Mouse (Mus musculus) forebrain, embryonic 11.5 days (tissue): ENCODE data around the gene Ptprd. TPM values are rescaled to one million over a fixed set of nuclear protein-coding genes. Genes with fewer than 3 reads are reported as not detected.

ENCODE experiments used
- ATAC-seq: fragments of 200-750 bp; cut with Nextera tagmentation; replicated peaks from 2 replicates; pipeline ENCODE4 v1.8.0; 2017; ENCODE audit warnings: moderate TSS enrichment; ENCODE audit not compliant: low FRiP score
- DNase-seq: peaks from one replicate; pipeline ENCODE4 v3.0.0-alpha.2; 2017; ENCODE audit warnings: low spot score
- H3K27ac ChIP-seq: fragments of 300-500 bp; sonication (generic); 2 replicates; pipeline ENCODE4 v1.5.1; 2014; ENCODE audit warnings: low read depth, low read length
- H3K27me3 ChIP-seq: fragments of 300-500 bp; sonication (generic); 2 replicates; pipeline ENCODE4 v1.6.1; 2014; ENCODE audit warnings: mild to moderate bottlenecking, low read length, mixed read lengths; ENCODE audit not compliant: control insufficient read depth, insufficient read depth
- H3K36me3 ChIP-seq: fragments of 300-500 bp; sonication (generic); 2 replicates; pipeline ENCODE4 v1.6.1; 2014; ENCODE audit warnings: mild to moderate bottlenecking, low read length, moderate library complexity, mixed read lengths; ENCODE audit not compliant: control insufficient read depth, insufficient read depth
- H3K4me1 ChIP-seq: fragments of 300-500 bp; sonication (generic); replicated peaks from 2 replicates; pipeline ENCODE4 v1.6.1; 2014; ENCODE audit warnings: low read length, mixed read lengths; ENCODE audit not compliant: control insufficient read depth, insufficient read depth
- H3K4me2 ChIP-seq: fragments of 300-500 bp; sonication (generic); 2 replicates; pipeline ENCODE4 v1.6.1; 2014; ENCODE audit warnings: low read depth, mild to moderate bottlenecking, low read length, moderate library complexity, mixed read lengths; ENCODE audit not compliant: severe bottlenecking
- H3K4me3 ChIP-seq: fragments of 300-500 bp; sonication (generic); 2 replicates; pipeline ENCODE4 v1.5.1; 2014; ENCODE audit warnings: low read depth, low read length
- H3K9ac ChIP-seq: fragments of 300-500 bp; sonication (generic); 2 replicates; pipeline ENCODE4 v1.6.1; 2014; ENCODE audit warnings: low read length
- H3K9me3 ChIP-seq: fragments of 300-500 bp; sonication (generic); 2 replicates; pipeline ENCODE4 v1.6.1; 2016; ENCODE audit warnings: low read length, mixed read lengths; ENCODE audit not compliant: control insufficient read depth
- WGBS: fragments of 180-500 bp; shearing (Covaris S2); extraction: QIAGEN DNeasy Blood & Tissue Kit; methylation state at CpG from one replicate; pipeline ENCODE4 v1.1.7; 2014; 5-methylcytosine and 5-hydroxymethylcytosine counted together
- polyA plus RNA-seq: library from polyadenylated mRNA; unstranded; fragments of >200 nt; fragmentation: Nextera tagmentation; extraction: Ambion mirVana; gene quantifications from 2 replicates; pipeline ENCODE4 v1.2.1, GENCODE M21; 2014

Gene Ptprd
- 25.9 and 30.1 TPM in 2 replicates for polyA plus RNA-seq

DNA sequence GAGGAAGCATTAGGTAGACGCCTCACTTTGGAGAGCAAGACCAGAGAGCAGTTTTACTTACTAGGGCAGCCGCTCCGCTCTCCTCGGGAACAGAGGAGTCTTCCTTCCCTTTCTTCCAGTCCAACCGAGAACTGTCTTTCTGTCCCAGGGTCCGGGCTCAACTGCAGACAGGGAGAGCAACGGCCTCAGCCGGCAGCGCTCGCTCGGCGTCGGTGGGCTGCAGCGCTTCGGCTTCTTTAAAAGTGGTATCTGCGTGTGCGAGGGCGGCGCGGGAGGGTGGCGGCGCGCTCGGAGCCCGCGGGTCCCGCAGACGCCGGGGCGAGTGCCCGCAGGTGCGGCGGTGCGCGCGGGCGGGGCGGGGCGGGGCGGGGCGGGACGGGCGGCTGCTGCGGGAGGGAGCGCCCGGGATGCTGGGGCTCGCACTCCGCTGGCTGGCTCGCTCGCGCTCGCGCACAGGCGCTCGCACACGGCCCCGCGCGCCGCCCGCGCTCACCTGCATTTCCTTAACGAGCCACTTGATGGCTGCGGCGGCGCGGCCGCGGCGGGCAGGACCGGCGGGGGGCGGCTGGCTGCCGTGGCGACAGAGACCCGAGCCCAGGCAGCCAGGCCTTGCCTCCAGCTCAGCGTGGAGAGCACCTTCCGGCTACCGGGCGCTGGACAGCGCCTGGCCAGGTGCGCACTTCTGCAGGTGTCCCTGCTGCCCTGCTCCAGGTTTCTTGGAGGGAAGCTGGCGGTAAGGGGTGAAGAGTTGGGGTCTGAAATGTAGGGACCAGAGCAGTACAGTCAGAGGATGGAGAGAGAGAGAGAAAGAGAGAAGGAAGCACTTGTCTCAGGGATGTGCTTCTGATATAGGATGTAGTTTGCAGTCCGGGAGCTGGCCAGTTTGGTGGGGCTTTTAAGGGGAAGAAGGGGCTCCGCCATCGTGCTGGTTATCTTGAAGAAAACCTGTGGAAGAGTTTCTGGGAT lies at the start of gene Ptprd:
Ptprd (minus strand) TSS at position 433 of the 966 bp plus-strand sequence.
- Histone ChIP-seq H3K27me3 (peaks cover 5% of the 10 kb centered on the region; the same call in 1 of the 2 replicates), H3K4me1 (no peaks in the 10 kb centered on the region), H3K9ac (peak within 1 kb of the TSS; percentile 57), H3K36me3 (no peaks in the 10 kb centered on the region), H3K4me3 (peak within 1 kb of the TSS; percentile 61), H3K27ac (no peak within 1 kb of the TSS), H3K4me2 (peak within 1 kb of the TSS; percentile 78), H3K9me3 (no peaks in the 10 kb centered on the region)
- ATAC-seq (peak; percentile 93), DNase-seq (peak; percentile 86)
- WGBS = under 1% methylated on average over 72 of the region's 86 CpGs

DNA sequence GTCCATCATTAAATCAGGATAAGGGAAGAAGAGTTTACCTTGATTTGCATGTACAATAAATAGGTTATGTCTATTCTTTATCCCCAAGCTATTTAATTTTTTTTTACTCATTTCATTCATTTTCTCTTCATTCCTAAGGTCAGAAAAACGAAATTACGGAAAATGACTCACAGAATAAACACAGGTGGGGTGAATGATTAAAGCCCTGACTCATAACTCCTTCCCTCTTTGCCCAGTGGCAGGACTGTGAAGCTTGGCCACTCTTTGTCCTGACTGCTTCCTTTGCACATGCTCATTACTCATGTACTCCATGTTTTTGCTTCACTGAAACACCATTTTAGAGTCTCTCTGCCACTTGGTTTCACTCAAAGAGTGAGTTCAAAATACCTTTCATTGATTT lies 24.1 kb upstream of the Ptprd start:
- no peak overlapping the region for H3K27ac ChIP-seq
- H3K9me3 ChIP-seq = no peaks in the 10 kb centered on the region
- WGBS = 84% methylated on average over 2 of the region's 2 CpGs
- no peaks in the 10 kb centered on the region for H3K4me1 ChIP-seq
- ATAC-seq (no peak), DNase-seq (no peak)
- H3K36me3 ChIP-seq = no peaks in the 10 kb centered on the region
- H3K9ac ChIP-seq = no peak overlapping the region
- H3K4me3 ChIP-seq = no peak overlapping the region
- no peak overlapping the region for H3K4me2 ChIP-seq
- H3K27me3 ChIP-seq = no peaks in the 10 kb centered on the region

DNA sequence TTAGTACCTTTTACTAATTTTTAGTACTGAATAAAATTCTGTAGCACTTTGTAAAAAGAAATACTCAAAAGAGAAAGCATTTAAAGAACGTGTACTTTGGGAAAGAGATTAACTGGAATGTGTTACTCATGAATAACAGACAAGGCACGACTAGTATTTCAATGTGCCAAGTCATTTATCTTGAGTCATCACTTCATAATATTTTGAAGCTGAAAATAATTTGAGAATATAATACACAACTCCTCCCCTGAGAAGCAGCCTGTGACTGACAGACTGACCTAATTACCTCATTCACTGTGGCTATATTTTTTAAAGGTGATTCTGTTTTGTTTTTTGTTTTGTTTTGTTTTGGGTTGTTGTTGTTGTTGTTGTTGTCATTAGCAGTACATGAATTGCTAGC lies 23.6 kb upstream of the Ptprd start:
- Histone ChIP-seq H3K27ac (no peak overlapping the region), H3K4me3 (no peak overlapping the region), H3K4me2 (no peak overlapping the region), H3K27me3 (no peaks in the 10 kb centered on the region), H3K36me3 (no peaks in the 10 kb centered on the region), H3K9me3 (no peaks in the 10 kb centered on the region), H3K4me1 (no peaks in the 10 kb centered on the region), H3K9ac (no peak overlapping the region)
- 68% methylated on average over 2 of the region's 2 CpGs for WGBS
- no peak for ATAC-seq
- no peak for DNase-seq

DNA sequence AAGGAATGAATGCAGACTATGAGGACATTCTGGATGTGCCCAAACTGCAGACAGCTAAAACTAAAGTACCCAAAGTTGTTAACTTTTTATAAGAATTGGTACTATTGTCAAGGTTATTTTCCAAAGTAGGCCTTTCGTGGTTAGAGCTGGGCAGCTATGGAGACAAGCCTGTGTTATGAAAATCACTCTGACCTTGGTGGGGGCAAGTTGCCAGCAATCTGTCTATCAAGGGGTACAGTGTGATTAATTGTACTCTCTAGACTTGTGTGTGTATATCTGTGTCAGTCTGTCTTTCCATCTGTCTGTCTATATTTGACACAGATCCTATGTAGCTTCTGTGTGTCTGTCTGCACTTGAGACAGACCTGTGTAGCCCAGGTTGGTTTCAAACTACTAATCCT lies 22.9 kb upstream of the Ptprd start:
- H3K27me3 ChIP-seq = no peaks in the 10 kb centered on the region
- ATAC-seq (no peak), DNase-seq (no peak)
- WGBS = 83% methylated on average over 1 of the region's 1 CpGs
- no peaks in the 10 kb centered on the region for H3K36me3 ChIP-seq
- H3K9me3 ChIP-seq = no peaks in the 10 kb centered on the region
- H3K4me1 ChIP-seq = no peaks in the 10 kb centered on the region
- no peak overlapping the region for H3K27ac ChIP-seq
- no peak overlapping the region for H3K9ac ChIP-seq
- no peak overlapping the region for H3K4me3 ChIP-seq
- H3K4me2 ChIP-seq = no peak overlapping the region

DNA sequence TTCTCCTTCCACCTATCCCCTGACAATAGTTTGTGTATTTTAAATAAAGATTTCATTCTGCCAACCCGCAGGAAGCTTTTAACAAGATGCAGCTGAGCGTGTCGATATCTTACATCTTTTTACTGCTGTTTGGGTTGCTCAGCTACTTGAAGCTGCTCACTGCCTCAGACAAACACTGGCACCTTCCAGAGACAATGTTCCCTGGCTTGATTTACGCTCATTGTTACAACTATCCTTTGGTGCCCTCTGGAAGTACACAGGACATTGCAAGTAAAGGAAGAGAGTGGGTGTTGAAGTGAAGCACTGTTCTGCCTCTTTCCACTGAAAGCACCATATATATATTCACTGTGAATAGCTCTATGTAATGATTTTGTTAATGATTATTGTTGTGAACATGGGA lies 2.2 kb upstream of the Ptprd start:
- no peak for ATAC-seq
- Histone ChIP-seq H3K27ac (no peak overlapping the region), H3K9ac (no peak overlapping the region), H3K27me3 (peaks cover 5% of the 10 kb centered on the region; the same call in 1 of the 2 replicates), H3K36me3 (no peaks in the 10 kb centered on the region), H3K4me3 (no peak overlapping the region), H3K4me2 (no peak overlapping the region), H3K9me3 (no peaks in the 10 kb centered on the region), H3K4me1 (no peaks in the 10 kb centered on the region)
- no peak for DNase-seq
- WGBS = 71% methylated on average over 4 of the region's 4 CpGs

DNA sequence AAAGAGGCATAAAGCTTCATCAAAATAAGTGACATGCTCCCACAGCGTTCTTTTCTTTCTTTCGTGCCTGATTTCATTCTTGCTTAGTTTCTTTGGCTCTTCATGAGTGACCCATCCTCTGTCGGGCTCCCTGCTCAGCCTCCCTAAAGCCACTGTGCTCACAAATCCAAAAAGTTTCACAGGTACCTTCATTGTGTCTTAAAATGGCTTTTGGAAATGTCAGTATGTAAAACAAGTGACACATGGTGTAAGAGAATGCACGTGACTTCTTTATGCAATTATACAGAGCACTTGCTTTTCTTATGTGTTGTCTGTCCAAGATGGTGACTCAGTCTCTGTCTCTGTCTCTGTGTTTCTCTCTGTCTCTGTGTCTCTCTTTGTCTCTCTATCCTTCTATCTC lies 1.2 kb upstream of the Ptprd start:
- ATAC-seq (no peak), DNase-seq (no peak)
- Histone ChIP-seq H3K4me2 (no peak overlapping the region), H3K9me3 (no peaks in the 10 kb centered on the region), H3K9ac (no peak overlapping the region), H3K27me3 (peaks cover 5% of the 10 kb centered on the region; the same call in 1 of the 2 replicates), H3K27ac (no peak overlapping the region), H3K4me3 (no peak overlapping the region), H3K4me1 (no peaks in the 10 kb centered on the region), H3K36me3 (no peaks in the 10 kb centered on the region)
- 68% methylated on average over 4 of the region's 4 CpGs for WGBS

DNA sequence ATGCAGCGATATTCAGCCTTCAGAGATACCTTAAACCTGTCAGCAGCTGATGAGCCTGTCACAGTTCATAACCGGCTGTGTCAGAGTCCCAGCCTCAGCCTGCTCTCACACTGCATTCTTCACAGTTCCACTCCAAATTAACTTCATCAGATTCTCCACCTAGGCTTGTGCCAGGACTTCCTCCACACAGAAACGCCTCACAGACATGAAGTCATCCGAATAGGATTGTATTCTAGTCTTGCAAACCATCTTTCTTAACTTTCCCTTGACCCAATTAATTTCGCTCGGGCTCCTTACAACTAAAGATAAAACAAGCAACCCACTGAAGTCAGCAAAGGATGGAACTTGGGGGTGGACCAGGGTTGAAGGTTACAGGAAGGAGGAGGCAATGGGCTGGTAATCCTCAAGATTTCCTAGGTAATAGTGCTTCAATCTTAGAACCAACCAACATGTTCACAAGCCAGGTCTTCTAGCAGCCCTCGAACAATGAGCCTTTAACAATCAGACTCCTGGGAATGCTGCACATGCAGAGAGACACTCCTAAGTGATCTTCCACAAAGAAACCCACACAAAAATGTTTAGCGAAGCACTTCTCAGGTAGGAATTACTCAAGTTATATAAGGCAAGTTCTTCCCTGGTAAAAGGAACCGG lies 758 bp downstream of the Ptprd start:
- Histone ChIP-seq H3K36me3 (no peaks in the 10 kb centered on the region), H3K4me1 (no peaks in the 10 kb centered on the region), H3K9ac (peak overlapping the region; percentile 57), H3K4me2 (peak overlapping the region; percentile 78), H3K4me3 (peak overlapping the region; percentile 61), H3K9me3 (no peaks in the 10 kb centered on the region), H3K27me3 (peaks cover 5% of the 10 kb centered on the region; the same call in 1 of the 2 replicates), H3K27ac (no peak overlapping the region)
- 20% methylated on average over 9 of the region's 9 CpGs for WGBS
- DNase-seq (no peak), ATAC-seq (no peak)

DNA sequence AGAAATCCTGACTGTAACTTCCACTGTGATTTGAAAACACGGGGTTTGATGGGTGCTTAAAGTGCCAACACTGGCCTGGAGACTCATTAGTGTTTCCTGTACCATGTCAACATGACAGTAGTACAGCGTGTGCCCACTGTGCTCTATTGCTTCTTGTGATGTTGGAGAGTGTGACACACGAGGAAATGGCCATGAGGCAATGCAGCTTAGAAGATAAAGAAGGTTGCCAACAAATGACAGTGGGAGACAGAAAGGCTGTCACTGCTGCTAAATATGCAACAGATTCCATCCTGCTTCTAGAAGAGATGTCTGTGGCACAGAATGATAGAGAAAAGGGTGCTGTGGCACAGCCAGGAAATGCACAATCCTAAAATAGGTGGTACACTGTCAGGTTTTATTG lies 6.7 kb downstream of the Ptprd start:
- H3K4me1 ChIP-seq = no peaks in the 10 kb centered on the region
- no peak for DNase-seq
- H3K9me3 ChIP-seq = no peaks in the 10 kb centered on the region
- no peak overlapping the region for H3K4me3 ChIP-seq
- H3K4me2 ChIP-seq = no peak overlapping the region
- WGBS = 63% methylated on average over 3 of the region's 3 CpGs
- H3K9ac ChIP-seq = no peak overlapping the region
- ATAC-seq = no peak
- H3K27ac ChIP-seq = no peak overlapping the region
- H3K36me3 ChIP-seq = no peaks in the 10 kb centered on the region
- H3K27me3 ChIP-seq = no peaks in the 10 kb centered on the region
